Mouse (Mus musculus): ENCODE measurements at regions not wholly inside any gene's neighbourhood (a gene's known extent, or its start where the extent isn't known, plus 50 kb on each side); places are given as distances from the start of the nearest gene placed in this dataset.
A peak's percentile ranks its signal among the peaks of the same experiment; 100 is the strongest.

DNA sequence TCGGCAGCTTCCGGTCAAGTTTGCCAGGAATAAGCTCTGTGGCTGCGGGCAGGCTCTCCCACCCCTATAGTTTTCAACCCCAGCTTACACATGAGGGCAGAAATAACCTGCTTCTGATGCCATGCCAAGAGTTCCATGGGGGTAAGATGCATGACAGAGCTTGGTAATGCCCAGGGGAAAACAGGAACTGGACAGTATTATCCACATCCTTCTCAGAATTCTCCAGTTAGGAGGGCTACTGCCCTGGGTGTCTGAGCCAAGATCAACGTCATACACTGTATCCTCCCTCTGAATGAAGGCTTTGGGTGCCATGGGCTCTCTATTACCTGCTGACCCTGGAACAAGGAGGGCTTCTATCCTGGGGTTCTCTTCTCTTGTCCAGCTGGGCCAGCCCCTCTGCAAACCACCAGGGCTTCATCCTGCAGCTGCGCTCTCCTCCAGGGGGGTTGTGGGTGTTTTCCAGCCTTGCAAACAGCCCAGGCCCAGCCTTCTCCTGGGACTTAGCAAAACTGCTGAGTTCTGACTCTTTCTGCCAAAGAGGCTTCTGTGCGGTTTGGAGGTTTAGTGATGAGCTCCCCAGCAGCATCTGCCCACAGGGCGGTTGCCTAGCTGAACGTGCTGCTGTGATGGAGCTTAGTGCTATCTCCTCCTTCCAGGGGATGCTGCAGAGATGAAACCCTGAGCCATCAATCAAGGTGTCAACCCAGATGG is 81.7 kb upstream of the Tpm1 start:
- Histone ChIP-seq H3K36me3 (ENCODE audit: control insufficient read depth, insufficient read depth, low read length) (no peaks in the 10 kb centered on the region), H3K4me2 (replicated peaks; ENCODE audit: low read depth, low read length) (no peak overlapping the region), H3K4me1 (ENCODE audit: control insufficient read depth, insufficient read depth, low read length) (0 out of 2 replicates have a peak, but pooled peaks cover 3% of the 10 kb centered on the region), H3K9ac (replicated peaks; ENCODE audit: low read depth, low read length) (no peak overlapping the region), H3K9me3 (ENCODE audit: control insufficient read depth, low read depth, low read length) (no peaks in the 10 kb centered on the region), H3K4me3 (ENCODE audit: low read depth, low read length) (no peak overlapping the region), H3K27me3 (ENCODE audit: control insufficient read depth, insufficient read depth, low read length) (no peaks in the 10 kb centered on the region), H3K27ac (ENCODE audit: low read length) (no peak overlapping the region)
- no peak for ATAC-seq (ENCODE audit: insufficient number of reproducible peaks, insufficient read depth, low FRiP score, low read depth)
- WGBS, result 72% methylated on average over 8 of the region's 8 CpGs

DNA sequence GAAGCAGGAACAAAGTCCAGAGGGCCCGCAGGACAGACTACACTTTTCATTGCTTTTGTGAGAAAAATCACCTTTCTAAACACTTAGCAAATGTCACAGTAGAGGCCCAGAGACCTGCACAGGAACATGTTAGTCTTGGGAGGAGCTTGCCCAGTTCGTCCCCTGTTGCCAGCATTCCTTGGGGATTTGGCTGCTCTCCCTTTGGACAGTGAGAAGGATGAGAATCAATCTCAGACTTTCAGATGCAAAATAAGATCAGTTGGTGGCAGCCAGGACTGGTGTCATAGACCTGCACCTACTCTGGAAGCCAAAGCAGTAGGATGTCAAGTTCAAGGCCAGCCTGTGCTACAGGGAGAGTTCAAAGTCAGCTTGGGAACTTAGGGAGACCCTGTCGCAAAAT is 80.7 kb upstream of the Tpm1 start:
- ATAC-seq (ENCODE audit: insufficient number of reproducible peaks, insufficient read depth, low FRiP score, low read depth), result no peak
- WGBS, result 70% methylated on average over 3 of the region's 3 CpGs

DNA sequence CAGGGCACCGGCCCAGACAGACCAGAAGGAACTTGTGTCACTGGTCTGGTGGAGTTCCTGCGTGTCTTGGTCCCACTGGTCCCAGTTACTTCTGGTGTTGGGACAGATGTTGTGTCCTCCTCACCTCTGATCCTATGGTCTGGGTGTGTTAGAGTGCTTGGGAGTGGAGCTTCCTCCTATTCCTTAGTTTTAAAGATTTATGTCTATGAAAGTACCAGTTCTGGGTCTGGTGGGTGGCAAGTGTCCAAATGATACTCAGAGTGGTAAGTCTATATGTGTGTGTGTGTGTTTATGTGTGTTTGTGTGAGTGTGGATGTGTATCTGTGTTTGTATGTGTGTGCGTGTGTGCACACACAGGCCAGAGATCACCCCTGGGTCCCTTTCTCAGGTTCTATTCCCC is 79.9 kb upstream of the Tpm1 start:
- no peak overlapping the region for H3K27ac ChIP-seq (ENCODE audit: low read length)
- no peaks in the 10 kb centered on the region for H3K36me3 ChIP-seq (ENCODE audit: control insufficient read depth, insufficient read depth, low read length)
- 91% methylated on average over 3 of the region's 3 CpGs for WGBS
- no peak for ATAC-seq (ENCODE audit: insufficient number of reproducible peaks, insufficient read depth, low FRiP score, low read depth)
- H3K9ac ChIP-seq (replicated peaks; ENCODE audit: low read depth, low read length), result no peak overlapping the region
- no peaks in the 10 kb centered on the region for H3K27me3 ChIP-seq (ENCODE audit: control insufficient read depth, insufficient read depth, low read length)
- H3K9me3 ChIP-seq (ENCODE audit: control insufficient read depth, low read depth, low read length), result no peaks in the 10 kb centered on the region
- no peak overlapping the region for H3K4me3 ChIP-seq (ENCODE audit: low read depth, low read length)
- no peak overlapping the region for H3K4me2 ChIP-seq (replicated peaks; ENCODE audit: low read depth, low read length)
- H3K4me1 ChIP-seq (ENCODE audit: control insufficient read depth, insufficient read depth, low read length), result 0 out of 2 replicates have a peak, but pooled peaks cover 3% of the 10 kb centered on the region

More for the DNA sequence above, 80.7 kb upstream of the Tpm1 start:
- Histone ChIP-seq H3K9me3 (ENCODE audit: control insufficient read depth, low read depth, low read length) (no peaks in the 10 kb centered on the region), H3K27ac (ENCODE audit: low read length) (no peak overlapping the region), H3K9ac (replicated peaks; ENCODE audit: low read depth, low read length) (no peak overlapping the region), H3K4me2 (replicated peaks; ENCODE audit: low read depth, low read length) (no peak overlapping the region), H3K4me1 (ENCODE audit: control insufficient read depth, insufficient read depth, low read length) (0 out of 2 replicates have a peak, but pooled peaks cover 3% of the 10 kb centered on the region), H3K36me3 (ENCODE audit: control insufficient read depth, insufficient read depth, low read length) (no peaks in the 10 kb centered on the region), H3K4me3 (ENCODE audit: low read depth, low read length) (no peak overlapping the region), H3K27me3 (ENCODE audit: control insufficient read depth, insufficient read depth, low read length) (no peaks in the 10 kb centered on the region)

DNA sequence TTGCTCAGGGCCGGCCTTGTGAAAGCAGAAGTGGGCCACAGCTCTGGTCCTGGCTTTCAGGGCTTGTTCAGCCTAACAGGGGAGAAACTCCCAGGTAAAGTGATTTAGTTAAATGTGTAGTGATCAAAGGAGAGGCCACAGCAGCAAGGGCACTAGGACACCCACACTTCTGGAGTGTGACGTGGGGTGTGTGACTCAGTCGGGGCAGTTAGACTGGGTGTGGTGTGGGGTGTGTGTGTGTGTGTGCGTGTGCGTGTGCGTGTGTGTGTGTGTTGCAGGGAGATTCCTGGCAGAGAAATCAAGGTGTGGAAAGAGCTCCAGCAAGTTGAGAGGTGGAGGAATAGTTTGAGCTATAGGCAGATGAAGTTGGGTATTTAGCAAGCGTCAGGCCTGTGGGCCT is 72.5 kb upstream of the Tpm1 start:
- H3K9me3 ChIP-seq (ENCODE audit: control insufficient read depth, low read depth, low read length), result no peaks in the 10 kb centered on the region
- H3K36me3 ChIP-seq (ENCODE audit: control insufficient read depth, insufficient read depth, low read length), result no peaks in the 10 kb centered on the region
- H3K27ac ChIP-seq (ENCODE audit: low read length), result no peak overlapping the region
- WGBS, result 87% methylated on average over 7 of the region's 7 CpGs
- H3K27me3 ChIP-seq (ENCODE audit: control insufficient read depth, insufficient read depth, low read length), result no peaks in the 10 kb centered on the region
- H3K4me1 ChIP-seq (ENCODE audit: control insufficient read depth, insufficient read depth, low read length), result no peaks in the 10 kb centered on the region
- ATAC-seq (ENCODE audit: insufficient number of reproducible peaks, insufficient read depth, low FRiP score, low read depth), result no peak
- H3K9ac ChIP-seq (replicated peaks; ENCODE audit: low read depth, low read length), result no peak overlapping the region
- no peak overlapping the region for H3K4me3 ChIP-seq (ENCODE audit: low read depth, low read length)
- no peak overlapping the region for H3K4me2 ChIP-seq (replicated peaks; ENCODE audit: low read depth, low read length)

DNA sequence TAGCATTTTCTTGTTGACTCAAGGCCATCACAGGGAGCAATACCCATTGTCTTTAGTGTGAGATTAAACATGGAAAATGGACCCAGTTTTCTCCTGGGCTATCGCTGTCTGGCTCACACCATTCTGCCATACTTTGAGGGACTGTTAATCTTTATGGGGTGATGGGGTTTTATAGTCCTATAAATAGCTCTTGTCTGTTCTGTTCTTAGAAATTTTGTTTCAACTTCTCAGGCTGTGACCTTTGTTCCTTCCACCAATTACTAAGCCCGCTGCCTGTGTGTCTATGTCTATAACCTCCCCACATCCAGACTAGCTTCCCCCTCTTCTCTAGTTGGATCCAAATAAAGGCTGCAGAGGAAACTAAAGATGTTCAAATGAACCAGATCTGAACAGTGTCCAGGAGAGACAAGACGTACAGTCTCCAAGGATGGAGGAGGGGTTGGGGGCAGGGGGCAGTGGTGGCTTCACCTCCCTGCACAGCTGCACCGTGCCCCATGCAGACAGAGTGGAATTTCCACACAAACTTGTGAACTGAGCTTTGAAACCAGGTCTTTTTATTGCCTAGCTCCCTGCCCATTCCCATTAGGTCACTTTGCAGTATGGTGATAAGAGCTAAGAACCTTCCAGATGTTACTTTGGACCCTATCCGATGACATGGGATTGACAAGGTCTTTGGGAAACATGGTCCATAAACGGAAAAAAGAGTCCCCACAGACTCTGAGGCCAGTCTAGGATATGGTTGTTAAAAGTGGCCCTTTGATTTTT is 69.9 kb upstream of the Tpm1 start:
- Histone ChIP-seq H3K4me3 (ENCODE audit: low read depth, low read length) (no peak overlapping the region), H3K4me2 (replicated peaks; ENCODE audit: low read depth, low read length) (no peak overlapping the region), H3K9ac (replicated peaks; ENCODE audit: low read depth, low read length) (no peak overlapping the region), H3K27ac (ENCODE audit: low read length) (no peak overlapping the region), H3K4me1 (ENCODE audit: control insufficient read depth, insufficient read depth, low read length) (peaks cover 8% of the 10 kb centered on the region; the same call in 1 of the 2 replicates), H3K27me3 (ENCODE audit: control insufficient read depth, insufficient read depth, low read length) (no peaks in the 10 kb centered on the region), H3K9me3 (ENCODE audit: control insufficient read depth, low read depth, low read length) (no peaks in the 10 kb centered on the region), H3K36me3 (ENCODE audit: control insufficient read depth, insufficient read depth, low read length) (no peaks in the 10 kb centered on the region)
- WGBS, result 72% methylated on average over 6 of the region's 6 CpGs
- ATAC-seq (ENCODE audit: insufficient number of reproducible peaks, insufficient read depth, low FRiP score, low read depth), result no peak

DNA sequence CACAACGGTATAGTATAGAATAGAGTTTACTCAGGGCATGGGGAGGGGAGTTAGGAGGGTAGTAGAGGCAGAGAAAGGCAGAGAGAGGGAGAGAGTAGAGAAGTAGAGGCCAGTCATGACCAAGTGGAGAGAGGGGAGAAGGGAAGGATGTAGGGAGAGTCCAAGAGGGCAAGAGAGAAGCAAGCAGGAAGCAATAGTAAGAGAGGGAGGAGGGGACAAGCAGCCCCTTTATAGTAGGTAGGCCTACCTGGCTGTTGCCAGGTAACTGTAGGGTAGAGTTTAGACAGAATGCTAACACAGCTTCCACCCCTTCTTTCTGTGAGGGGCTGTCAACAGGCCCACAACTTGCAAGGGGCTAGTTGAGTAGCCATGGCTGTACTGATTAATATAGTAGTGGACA is 69.2 kb upstream of the Tpm1 start:
- Histone ChIP-seq H3K27me3 (ENCODE audit: control insufficient read depth, insufficient read depth, low read length) (no peaks in the 10 kb centered on the region), H3K27ac (ENCODE audit: low read length) (no peak overlapping the region), H3K4me3 (ENCODE audit: low read depth, low read length) (no peak overlapping the region), H3K4me1 (ENCODE audit: control insufficient read depth, insufficient read depth, low read length) (peaks cover 8% of the 10 kb centered on the region; the same call in 1 of the 2 replicates), H3K9me3 (ENCODE audit: control insufficient read depth, low read depth, low read length) (no peaks in the 10 kb centered on the region), H3K9ac (replicated peaks; ENCODE audit: low read depth, low read length) (no peak overlapping the region), H3K36me3 (ENCODE audit: control insufficient read depth, insufficient read depth, low read length) (no peaks in the 10 kb centered on the region), H3K4me2 (replicated peaks; ENCODE audit: low read depth, low read length) (no peak overlapping the region)
- no peak for ATAC-seq (ENCODE audit: insufficient number of reproducible peaks, insufficient read depth, low FRiP score, low read depth)
- 86% methylated on average over 1 of the region's 1 CpGs for WGBS

DNA sequence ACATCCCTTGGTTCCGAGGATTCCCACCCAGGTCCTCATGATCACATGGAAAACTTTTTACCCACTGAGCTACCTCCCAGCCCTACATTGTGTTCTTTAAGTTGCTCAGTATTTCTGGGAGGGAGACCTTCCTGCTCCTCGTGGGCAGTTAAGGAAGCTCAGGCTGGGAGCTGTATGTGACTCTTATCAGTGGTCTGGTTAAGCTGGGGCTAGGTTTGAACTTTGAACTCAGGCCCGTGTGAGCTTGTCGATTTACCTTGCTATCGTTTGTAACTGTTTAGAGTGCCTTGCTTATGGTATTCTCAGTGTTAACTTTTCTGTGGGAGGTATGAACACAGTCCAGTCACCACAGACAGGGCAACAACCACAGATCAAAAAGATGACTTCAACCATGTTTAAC is 68.4 kb upstream of the Tpm1 start:
- H3K27ac ChIP-seq (ENCODE audit: low read length), result no peak overlapping the region
- no peaks in the 10 kb centered on the region for H3K9me3 ChIP-seq (ENCODE audit: control insufficient read depth, low read depth, low read length)
- no peak overlapping the region for H3K9ac ChIP-seq (replicated peaks; ENCODE audit: low read depth, low read length)
- no peak for ATAC-seq (ENCODE audit: insufficient number of reproducible peaks, insufficient read depth, low FRiP score, low read depth)
- no peak overlapping the region for H3K4me3 ChIP-seq (ENCODE audit: low read depth, low read length)
- peaks cover 15% of the 10 kb centered on the region; the same call in 1 of the 2 replicates for H3K4me1 ChIP-seq (ENCODE audit: control insufficient read depth, insufficient read depth, low read length)
- no peaks in the 10 kb centered on the region for H3K27me3 ChIP-seq (ENCODE audit: control insufficient read depth, insufficient read depth, low read length)
- H3K4me2 ChIP-seq (replicated peaks; ENCODE audit: low read depth, low read length), result no peak overlapping the region
- 60% methylated on average over 5 of the region's 5 CpGs for WGBS
- no peaks in the 10 kb centered on the region for H3K36me3 ChIP-seq (ENCODE audit: control insufficient read depth, insufficient read depth, low read length)

DNA sequence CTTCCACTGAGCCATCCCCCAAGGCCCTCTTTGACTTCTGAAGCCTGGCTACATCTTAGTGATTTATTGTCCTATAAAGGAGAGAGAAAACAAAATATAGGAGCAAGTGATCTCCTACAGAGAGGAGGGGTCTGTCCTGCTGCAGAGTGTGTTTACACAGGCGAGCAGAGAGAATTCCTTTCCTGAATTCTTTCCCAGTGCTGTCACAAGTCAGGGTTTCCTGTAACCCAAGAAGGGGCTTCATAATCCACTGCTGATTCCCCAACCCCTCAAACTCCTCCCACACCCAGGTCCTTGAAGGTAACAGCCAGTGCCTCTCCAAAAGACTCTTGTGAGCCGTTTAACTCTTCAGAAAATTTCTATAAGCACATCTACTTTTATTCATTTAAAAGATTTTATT is 66.8 kb upstream of the Tpm1 start:
- Histone ChIP-seq H3K9ac (replicated peaks; ENCODE audit: low read depth, low read length) (no peak overlapping the region), H3K4me3 (ENCODE audit: low read depth, low read length) (no peak overlapping the region), H3K36me3 (ENCODE audit: control insufficient read depth, insufficient read depth, low read length) (no peaks in the 10 kb centered on the region), H3K4me1 (ENCODE audit: control insufficient read depth, insufficient read depth, low read length) (peaks cover 23% of the 10 kb centered on the region), H3K27ac (ENCODE audit: low read length) (peak overlapping the region; percentile 79), H3K27me3 (ENCODE audit: control insufficient read depth, insufficient read depth, low read length) (no peaks in the 10 kb centered on the region), H3K9me3 (ENCODE audit: control insufficient read depth, low read depth, low read length) (no peaks in the 10 kb centered on the region), H3K4me2 (replicated peaks; ENCODE audit: low read depth, low read length) (no peak overlapping the region)
- peak; percentile 71; the same call in 1 of the 2 replicates for ATAC-seq (ENCODE audit: insufficient number of reproducible peaks, insufficient read depth, low FRiP score, low read depth)
- whole genome bisulfite sequencing, result 2% methylated on average over 2 of the region's 2 CpGs

Data from stomach, embryonic 14.5 days (tissue).